Mouse (Mus musculus): ENCODE data around the gene Clcnkb.

- TF ChIP-seq POLR2A (IDR thresholded peaks at IDR 0.05; ENCODE audit: control insufficient read depth in 1 of 2, insufficient read depth in 1 of 2, low read depth in 1 of 2, low read length in 2 of 2, poor library complexity in 1 of 2) (no peak), ZKSCAN1 (IDR thresholded peaks at IDR 0.05; ENCODE audit: low read depth, low read length) (no peak), HCFC1 (IDR thresholded peaks at IDR 0.05; ENCODE audit: low read depth, low read length) (no peak), ELF1 (IDR thresholded peaks at IDR 0.05; ENCODE audit: low read depth, low read length) (no peak), POLR2AphosphoS2 (IDR thresholded peaks at IDR 0.05; ENCODE audit: low read length) (no peak), MYB (IDR thresholded peaks at IDR 0.05; ENCODE audit: low read depth, low read length) (no peak)
Observed at GRCm38 (mm10) chr4:141451251-141451650, 35.4 kb upstream of the Clcnkb start.
